Mouse (Mus musculus) kidney, embryonic 15.5 days (tissue): ENCODE measurements around the gene Ctf1. TPM values are rescaled to one million over a fixed set of nuclear protein-coding genes. Genes with fewer than 3 reads are reported as not detected.

Experiments used
- ATAC-seq: fragments of 200-750 bp; cut with Nextera tagmentation; replicated peaks from 2 replicates; pipeline ENCODE4 v1.8.0; 2017; ENCODE audit warnings: moderate TSS enrichment; ENCODE audit not compliant: low FRiP score
- H3K27ac ChIP-seq: fragments of 300-500 bp; sonication (generic); 2 replicates; pipeline ENCODE4 v1.5.1; 2015; ENCODE audit warnings: mild to moderate bottlenecking, inconsistent platforms
- H3K27me3 ChIP-seq: fragments of 300-500 bp; sonication (generic); 2 replicates; pipeline ENCODE4 v1.6.1; 2015; ENCODE audit warnings: inconsistent platforms
- H3K36me3 ChIP-seq: fragments of 300-500 bp; sonication (generic); 2 replicates; pipeline ENCODE4 v1.6.1; 2015; ENCODE audit warnings: inconsistent platforms
- H3K4me1 ChIP-seq: fragments of 300-500 bp; sonication (generic); 2 replicates; pipeline ENCODE4 v1.6.1; 2015; ENCODE audit warnings: inconsistent platforms
- H3K4me2 ChIP-seq: fragments of 300-500 bp; sonication (generic); 2 replicates; pipeline ENCODE4 v1.6.1; 2015; ENCODE audit warnings: moderate library complexity, mild to moderate bottlenecking, inconsistent platforms
- H3K4me3 ChIP-seq: fragments of 300-500 bp; sonication (generic); replicated peaks from 2 replicates; pipeline ENCODE4 v1.5.1; 2015; ENCODE audit warnings: mild to moderate bottlenecking, inconsistent platforms
- H3K9ac ChIP-seq: fragments of 300-500 bp; sonication (generic); 2 replicates; pipeline ENCODE4 v1.6.1; 2015; ENCODE audit warnings: mild to moderate bottlenecking, inconsistent platforms
- H3K9me3 ChIP-seq: fragments of 300-500 bp; sonication (generic); replicated peaks from 2 replicates; pipeline ENCODE4 v1.6.1; 2016; ENCODE audit warnings: inconsistent platforms
- WGBS: fragments of 180-500 bp; shearing (Covaris S2); methylation state at CpG from one replicate; pipeline ENCODE4 v1.1.7; 2015; ENCODE audit warnings: mixed read lengths; 5-methylcytosine and 5-hydroxymethylcytosine counted together
- polyA plus RNA-seq: library from polyadenylated mRNA; unstranded; fragments of >200 nt; fragmentation: Nextera tagmentation; extraction: Ambion mirVana; gene quantifications from 2 replicates; pipeline ENCODE4 v1.2.1, GENCODE M21; 2015

Gene Ctf1
- polyA plus RNA-seq, result 15.3 and 16.5 TPM in 2 replicates

GRCm38 (mm10) chr7:127712461-127713385 is at the start of gene Ctf1:
Ctf1 (plus strand) TSS chr7:127712736.
- 2% methylated on average over 28 of the region's 28 CpGs for WGBS
- Histone ChIP-seq H3K27ac (peak within 1 kb of the TSS; percentile 96), H3K4me1 (peaks cover 57% of the 10 kb centered on the region), H3K27me3 (no peaks in the 10 kb centered on the region), H3K36me3 (no peaks in the 10 kb centered on the region), H3K9ac (peak within 1 kb of the TSS; percentile 41; the same call in 1 of the 2 replicates), H3K4me2 (peak within 1 kb of the TSS; percentile 66), H3K4me3 (peak within 1 kb of the TSS; percentile 45), H3K9me3 (no peaks in the 10 kb centered on the region)
- ATAC-seq, result peak; percentile 34

- Histone ChIP-seq H3K4me3 (no peak overlapping the region), H3K36me3 (peaks cover 24% of the 10 kb centered on the region), H3K9me3 (no peaks in the 10 kb centered on the region), H3K27me3 (no peaks in the 10 kb centered on the region), H3K4me2 (no peak overlapping the region), H3K27ac (no peak overlapping the region), H3K4me1 (no peaks in the 10 kb centered on the region), H3K9ac (no peak overlapping the region)
- ATAC-seq, result no peak
- 83% methylated on average over 6 of the region's 6 CpGs for WGBS
These were observed 49.6 kb upstream of the Ctf1 start for GRCm38 (mm10) chr7:127662926-127663325.

GRCm38 (mm10) chr7:127666066-127666654 is 46.4 kb upstream of the Ctf1 start:
- WGBS, result 94% methylated on average over 6 of the region's 6 CpGs
- Histone ChIP-seq H3K9ac (no peak overlapping the region), H3K27ac (no peak overlapping the region), H3K27me3 (no peaks in the 10 kb centered on the region), H3K9me3 (no peaks in the 10 kb centered on the region), H3K36me3 (peaks cover 24% of the 10 kb centered on the region), H3K4me1 (no peaks in the 10 kb centered on the region), H3K4me3 (no peak overlapping the region), H3K4me2 (no peak overlapping the region)
- no peak for ATAC-seq

- ATAC-seq, result no peak
- Histone ChIP-seq H3K27ac (no peak overlapping the region), H3K4me2 (no peak overlapping the region), H3K4me3 (no peak overlapping the region), H3K36me3 (peaks cover 24% of the 10 kb centered on the region), H3K27me3 (no peaks in the 10 kb centered on the region), H3K9me3 (no peaks in the 10 kb centered on the region), H3K9ac (no peak overlapping the region), H3K4me1 (no peaks in the 10 kb centered on the region)
- WGBS, result 92% methylated on average over 13 of the region's 13 CpGs
These were observed 45.9 kb upstream of the Ctf1 start for GRCm38 (mm10) chr7:127666679-127667078.

GRCm38 (mm10) chr7:127667171-127667570 is 45.4 kb upstream of the Ctf1 start:
- no peak overlapping the region for H3K4me2 ChIP-seq
- no peak for ATAC-seq
- H3K27ac ChIP-seq, result no peak overlapping the region
- no peaks in the 10 kb centered on the region for H3K4me1 ChIP-seq
- no peak overlapping the region for H3K4me3 ChIP-seq
- H3K9me3 ChIP-seq, result no peaks in the 10 kb centered on the region
- H3K9ac ChIP-seq, result no peak overlapping the region
- no peaks in the 10 kb centered on the region for H3K27me3 ChIP-seq
- WGBS, result 88% methylated on average over 8 of the region's 8 CpGs
- H3K36me3 ChIP-seq, result peaks cover 24% of the 10 kb centered on the region

- 60% methylated on average over 11 of the region's 11 CpGs for WGBS
- H3K9me3 ChIP-seq, result no peaks in the 10 kb centered on the region
- H3K36me3 ChIP-seq, result peaks cover 8% of the 10 kb centered on the region; the same call in 1 of the 2 replicates
- H3K27ac ChIP-seq, result 0 out of 2 replicates have a peak overlapping the region, but pooled peaks have one; percentile 6
- H3K9ac ChIP-seq, result no peak overlapping the region
- no peaks in the 10 kb centered on the region for H3K27me3 ChIP-seq
- H3K4me1 ChIP-seq, result no peaks in the 10 kb centered on the region
- no peak for ATAC-seq
- H3K4me2 ChIP-seq, result no peak overlapping the region
- H3K4me3 ChIP-seq, result no peak overlapping the region
These were observed 40.4 kb upstream of the Ctf1 start for GRCm38 (mm10) chr7:127671880-127672774.

- Histone ChIP-seq H3K4me2 (no peak overlapping the region), H3K9ac (no peak overlapping the region), H3K4me1 (no peaks in the 10 kb centered on the region), H3K4me3 (no peak overlapping the region), H3K27me3 (no peaks in the 10 kb centered on the region), H3K27ac (no peak overlapping the region), H3K36me3 (peaks cover 13% of the 10 kb centered on the region; the same call in 1 of the 2 replicates), H3K9me3 (no peaks in the 10 kb centered on the region)
- WGBS, result 71% methylated on average over 4 of the region's 4 CpGs
- no peak for ATAC-seq
These were observed 39.8 kb upstream of the Ctf1 start for GRCm38 (mm10) chr7:127672776-127673175.

GRCm38 (mm10) chr7:127674977-127675376 is 37.6 kb upstream of the Ctf1 start:
- no peak overlapping the region for H3K27ac ChIP-seq
- peaks cover 13% of the 10 kb centered on the region; the same call in 1 of the 2 replicates for H3K36me3 ChIP-seq
- 4% methylated on average over 5 of the region's 5 CpGs for WGBS
- H3K4me2 ChIP-seq, result no peak overlapping the region
- peak; percentile 49; the same call in 1 of the 2 replicates for ATAC-seq
- H3K4me1 ChIP-seq, result no peaks in the 10 kb centered on the region
- no peaks in the 10 kb centered on the region for H3K27me3 ChIP-seq
- no peak overlapping the region for H3K9ac ChIP-seq
- no peaks in the 10 kb centered on the region for H3K9me3 ChIP-seq
- no peak overlapping the region for H3K4me3 ChIP-seq

GRCm38 (mm10) chr7:127675391-127675811 is 37.1 kb upstream of the Ctf1 start:
- WGBS, result 82% methylated on average over 9 of the region's 9 CpGs
- Histone ChIP-seq H3K4me3 (no peak overlapping the region), H3K27ac (no peak overlapping the region), H3K36me3 (peaks cover 13% of the 10 kb centered on the region; the same call in 1 of the 2 replicates), H3K9ac (no peak overlapping the region), H3K4me1 (no peaks in the 10 kb centered on the region), H3K4me2 (no peak overlapping the region), H3K9me3 (no peaks in the 10 kb centered on the region), H3K27me3 (no peaks in the 10 kb centered on the region)
- ATAC-seq, result 0 out of 2 replicates have a peak, but pooled peaks have one; percentile 15

GRCm38 (mm10) chr7:127677077-127677476 is 35.5 kb upstream of the Ctf1 start:
- Histone ChIP-seq H3K27me3 (no peaks in the 10 kb centered on the region), H3K9ac (no peak overlapping the region), H3K4me1 (no peaks in the 10 kb centered on the region), H3K9me3 (no peaks in the 10 kb centered on the region), H3K36me3 (peaks cover 13% of the 10 kb centered on the region), H3K4me2 (no peak overlapping the region), H3K4me3 (no peak overlapping the region), H3K27ac (no peak overlapping the region)
- ATAC-seq, result no peak
- 76% methylated on average over 6 of the region's 6 CpGs for WGBS

- 85% methylated on average over 4 of the region's 4 CpGs for WGBS
- ATAC-seq, result no peak
- no peaks in the 10 kb centered on the region for H3K27me3 ChIP-seq
These were observed 34.9 kb upstream of the Ctf1 start for GRCm38 (mm10) chr7:127677609-127678008.

More at GRCm38 (mm10) chr7:127677609-127678008, 34.9 kb upstream of the Ctf1 start:
- no peak overlapping the region for H3K4me3 ChIP-seq
- peaks cover 13% of the 10 kb centered on the region for H3K36me3 ChIP-seq
- no peak overlapping the region for H3K27ac ChIP-seq
- no peak overlapping the region for H3K4me2 ChIP-seq
- no peaks in the 10 kb centered on the region for H3K9me3 ChIP-seq
- no peaks in the 10 kb centered on the region for H3K4me1 ChIP-seq
- no peak overlapping the region for H3K9ac ChIP-seq
